Comparison of ENCODE assay signal across 18 mouse cellular contexts in the genomic region with DNA sequence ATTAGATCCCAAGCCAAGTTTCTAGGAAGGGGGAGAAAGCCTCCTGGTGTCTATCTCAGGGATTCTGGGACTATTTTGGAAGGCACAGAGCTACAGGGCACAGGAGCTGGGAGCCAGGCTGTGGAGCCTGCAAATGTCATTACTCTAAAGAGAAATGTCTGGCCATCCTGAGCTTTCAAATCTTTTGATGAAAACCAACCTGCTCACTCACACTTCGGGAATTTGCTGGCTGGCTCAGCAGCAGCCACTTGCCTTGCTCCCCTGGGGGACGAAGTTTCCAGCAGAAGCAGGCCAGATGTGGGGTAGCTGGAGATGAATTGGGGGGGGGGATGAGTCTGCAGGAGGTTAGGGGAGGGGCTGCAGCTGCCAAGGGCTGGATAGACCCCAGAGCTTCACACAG.
A peak's percentile ranks its signal among the peaks of the same experiment; 100 is the strongest.
DNase-seq lines count a peak whose midpoint lies in the region; ATAC-seq lines count a peak whose summit lies in the region.
"Had no signal": no experiment of that assay in that cellular context is flagged by ENCODE, and none has a peak within 500 bp of the region (broad histone marks: within the 10 kb centered on the region; RNA-seq: fewer than 3 reads in every experiment).

No protein-coding gene starts in this region.

- no peaks in the 10 kb centered on the region for H3K27me3 ChIP-seq in neural tube, embryonic 11.5 days (ENCODE audit: control insufficient read depth, insufficient read depth, low read length)
- no peaks in the 10 kb centered on the region for H3K27me3 ChIP-seq in neural tube, embryonic 15.5 days (replicated peaks)
- H3K27me3 ChIP-seq in hindbrain, embryonic 12.5 days = no peaks in the 10 kb centered on the region
- H3K27me3 ChIP-seq: neural tube, embryonic 13.5 days had no signal

- no peak overlapping the region for H3K4me3 ChIP-seq in neural tube, embryonic 11.5 days (ENCODE audit: low read depth, low read length)
- H3K4me3 ChIP-seq in neural tube, embryonic 15.5 days (replicated peaks) = no peak overlapping the region
- H3K4me3 ChIP-seq in hindbrain, embryonic 12.5 days = no peak overlapping the region
- H3K4me3 ChIP-seq: neural tube, embryonic 13.5 days had no signal

- 52% methylated on average over 2 of the region's 2 CpGs for WGBS in neural tube, embryonic 11.5 days
- 75% methylated on average over 2 of the region's 2 CpGs for WGBS in neural tube, embryonic 15.5 days
- WGBS in hindbrain, embryonic 12.5 days = 58% methylated on average over 2 of the region's 2 CpGs

- intact Hi-C loops in gastrocnemius, postnatal 14 days (cut with DNase I; ENCODE audit: low total_unique reads) = no loop called here

- peak; percentile 56 for DNase-seq in embryo, embryonic 11 days
- DNase-seq in embryo, embryonic 10 days (ENCODE audit: low spot score) = no peak
- peak; percentile 26 for DNase-seq in neural tube, embryonic 11.5 days (ENCODE audit: low spot score)
- peak; percentile 62 for DNase-seq in gastrocnemius, postnatal 14 days
- DNase-seq in mesoderm, embryonic 11.5 days (ENCODE audit: low read depth, low spot score) = peak; percentile 56
- DNase-seq in cerebellum, adult 8-10 months = no peak
- DNase-seq: adrenal gland, adult 8-10 months; cerebellum, adult 2 months; kidney, adult 2 months; lung, adult 18-20 months; lung, postnatal 4 days; retina, postnatal 1 day; thymus, postnatal 4 days had no signal

- H3K9me3 ChIP-seq in neural tube, embryonic 11.5 days (ENCODE audit: control insufficient read depth, low read length) = no peaks in the 10 kb centered on the region
- no peaks in the 10 kb centered on the region for H3K9me3 ChIP-seq in neural tube, embryonic 15.5 days (replicated peaks)
- H3K9me3 ChIP-seq in hindbrain, embryonic 12.5 days (replicated peaks) = 0 out of 2 replicates have a peak, but pooled peaks cover 5% of the 10 kb centered on the region

- H3K36me3 ChIP-seq in neural tube, embryonic 11.5 days (ENCODE audit: control insufficient read depth, insufficient read depth, low read length) = no peaks in the 10 kb centered on the region
- H3K36me3 ChIP-seq in neural tube, embryonic 15.5 days = no peaks in the 10 kb centered on the region
- no peaks in the 10 kb centered on the region for H3K36me3 ChIP-seq in hindbrain, embryonic 12.5 days
- H3K36me3 ChIP-seq: neural tube, embryonic 13.5 days had no signal

- H3K27ac ChIP-seq in neural tube, embryonic 11.5 days (ENCODE audit: low read depth, low read length) = no peak overlapping the region
- no peak overlapping the region for H3K27ac ChIP-seq in neural tube, embryonic 15.5 days (replicated peaks)
- no peak overlapping the region for H3K27ac ChIP-seq in hindbrain, embryonic 12.5 days
- H3K27ac ChIP-seq: neural tube, embryonic 13.5 days had no signal

- ATAC-seq in neural tube, embryonic 11.5 days (ENCODE audit: insufficient read depth, low FRiP score, low TSS enrichment) = no peak
- ATAC-seq in neural tube, embryonic 15.5 days (ENCODE audit: low FRiP score) = no peak
- ATAC-seq in hindbrain, embryonic 12.5 days (ENCODE audit: low FRiP score) = no peak
- ATAC-seq: hindbrain, embryonic 16.5 days; midbrain, embryonic 16.5 days had no signal

- no peak overlapping the region for H3K4me2 ChIP-seq in neural tube, embryonic 11.5 days (ENCODE audit: low read depth)
- no peak overlapping the region for H3K4me2 ChIP-seq in neural tube, embryonic 15.5 days
- no peak overlapping the region for H3K4me2 ChIP-seq in hindbrain, embryonic 12.5 days (replicated peaks)
- H3K4me2 ChIP-seq: neural tube, embryonic 13.5 days had no signal

- H3K4me1 ChIP-seq in neural tube, embryonic 11.5 days (ENCODE audit: control insufficient read depth, insufficient read depth, low read length) = no peaks in the 10 kb centered on the region; the same call in 1 of the 2 replicates
- no peaks in the 10 kb centered on the region for H3K4me1 ChIP-seq in neural tube, embryonic 15.5 days
- peaks cover 30% of the 10 kb centered on the region for H3K4me1 ChIP-seq in hindbrain, embryonic 12.5 days

- no peak overlapping the region for H3K9ac ChIP-seq in neural tube, embryonic 11.5 days (ENCODE audit: low read length)
- H3K9ac ChIP-seq in neural tube, embryonic 15.5 days (replicated peaks) = no peak overlapping the region
- no peak overlapping the region for H3K9ac ChIP-seq in hindbrain, embryonic 12.5 days
- H3K9ac ChIP-seq: neural tube, embryonic 13.5 days had no signal

Comparison
In these comparisons a context has a peak if more than half of its experiments do, and no peak if none do; other contexts are left out.
1. DNase-seq: peak in embryo, embryonic 11 days (single experiment), neural tube, embryonic 11.5 days (single experiment), gastrocnemius, postnatal 14 days (single experiment) and mesoderm, embryonic 11.5 days (single experiment); none in embryo, embryonic 10 days (single experiment) and cerebellum, adult 8-10 months (single experiment).